Mouse (Mus musculus): ENCODE results near the gene Mrgprf. TPM values are rescaled to one million over a fixed set of nuclear protein-coding genes. Genes with fewer than 3 reads are reported as not detected.

Mrgprf gene
- total and polyA plus RNA-seq, 3 experiments: not detected

- TF ChIP-seq GABPA (IDR thresholded peaks at IDR 0.05; ENCODE audit: low read depth, low read length): no peak
- TF ChIP-seq TCF12 (IDR thresholded peaks at IDR 0.05; ENCODE audit: low read depth, low read length): no peak
- TF ChIP-seq CTCF (IDR thresholded peaks at IDR 0.05 in 2 of 3, conservative IDR thresholded peaks at IDR 0.05 in 1 of 3; ENCODE audit: control insufficient read depth in 1 of 3, insufficient read depth in 1 of 3, low read depth in 2 of 3, low read length in 3 of 3, poor library complexity in 1 of 3, severe bottlenecking in 1 of 3): no peak
Observed at GRCm38 (mm10) chr7:145275488-145275887, 25.1 kb upstream of the Mrgprf start (continued).

GRCm38 (mm10) chr7:145281396-145281795 lies 19.2 kb upstream of the Mrgprf start:
- Histone ChIP-seq H3K36me3 (ENCODE audit: control insufficient read depth in 1 of 2, insufficient read depth in 2 of 2, low read length in 2 of 2) (no peaks in the 10 kb centered on the region; a peak in 1 of 4 replicates), H3K27me3 (ENCODE audit: control insufficient read depth in 1 of 2, insufficient read depth in 2 of 2, low read length in 2 of 2) (no peaks in the 10 kb centered on the region), H3K79me2 (ENCODE audit: control insufficient read depth, insufficient read depth, low read length, poor library complexity) (peaks cover 2% of the 10 kb centered on the region), H3K9me3 (replicated peaks; ENCODE audit: insufficient read depth, low read length) (no peaks in the 10 kb centered on the region), H3K4me3 (ENCODE audit: control insufficient read depth in 1 of 2, insufficient read depth in 1 of 2, low read depth in 2 of 2, low read length in 2 of 2) (no peak overlapping the region), H3K4me1 (ENCODE audit: control insufficient read depth in 1 of 2, insufficient read depth in 2 of 2, low read length in 2 of 2) (peaks cover 0 to 10% of the 10 kb centered on the region in 2 experiments; a peak in 3 of 4 replicates), H3K9ac (ENCODE audit: control insufficient read depth, low read depth, low read length, poor library complexity, severe bottlenecking) (no peak overlapping the region), H3K27ac (ENCODE audit: control insufficient read depth, low read depth, low read length) (no peak overlapping the region)
- TF ChIP-seq ZC3H11A (IDR thresholded peaks at IDR 0.05; ENCODE audit: low read depth, low read length): no peak
- TF ChIP-seq MYC (IDR thresholded peaks at IDR 0.05; ENCODE audit: low read depth, low read length): no peak
- DNase-seq (ENCODE audit: low read depth, low spot score): no peak

DNA sequence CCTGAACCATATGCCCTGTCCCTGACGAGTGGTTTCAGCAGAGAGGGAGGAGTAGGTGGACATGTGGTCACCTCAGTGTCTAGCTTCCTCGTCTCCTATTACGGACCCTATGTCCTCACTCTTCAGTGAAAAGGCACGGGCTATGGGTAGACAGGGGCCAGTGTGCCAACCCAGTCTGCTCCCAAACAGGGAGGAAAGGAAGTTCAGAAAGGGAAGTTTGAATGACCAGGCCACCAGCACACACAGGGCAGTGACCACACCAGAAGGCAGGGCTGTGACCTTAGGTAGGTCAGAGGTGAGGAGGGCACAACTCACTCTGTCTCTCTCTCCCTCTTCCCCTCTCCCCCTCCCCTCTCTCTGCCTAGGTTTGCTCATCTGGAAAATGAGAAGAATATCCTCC lies 17.6 kb upstream of the Mrgprf start:
- peaks cover 0 to 14% of the 10 kb centered on the region in 2 experiments; a peak in 3 of 4 replicates for H3K4me1 ChIP-seq (ENCODE audit: control insufficient read depth in 1 of 2, insufficient read depth in 2 of 2, low read length in 2 of 2)
- no peaks in the 10 kb centered on the region for H3K27me3 ChIP-seq (ENCODE audit: control insufficient read depth in 1 of 2, insufficient read depth in 2 of 2, low read length in 2 of 2)
- peak overlapping the region; percentile 78 to 100 for H3K4me3 ChIP-seq (ENCODE audit: control insufficient read depth in 1 of 2, insufficient read depth in 1 of 2, low read depth in 2 of 2, low read length in 2 of 2)
- TF ChIP-seq CHD2 (IDR thresholded peaks at IDR 0.05; ENCODE audit: low read length) (no peak), MAZ (IDR thresholded peaks at IDR 0.05; ENCODE audit: low read depth, low read length) (peak; percentile 24; the same call in 1 of the 2 replicates), MXI1 (IDR thresholded peaks at IDR 0.05; ENCODE audit: low read depth, low read length) (no peak), BHLHE40 (IDR thresholded peaks at IDR 0.05; ENCODE audit: borderline replicate concordance, low read depth, low read length) (no peak)
- H3K36me3 ChIP-seq (ENCODE audit: control insufficient read depth in 1 of 2, insufficient read depth in 2 of 2, low read length in 2 of 2): peaks cover 0 to 2% of the 10 kb centered on the region in 2 experiments; a peak in 1 of 4 replicates
- H3K79me2 ChIP-seq (ENCODE audit: control insufficient read depth, insufficient read depth, low read length, poor library complexity): peaks cover 2% of the 10 kb centered on the region
- no peak for DNase-seq (ENCODE audit: low read depth, low spot score)
- H3K27ac ChIP-seq (ENCODE audit: control insufficient read depth, low read depth, low read length): no peak overlapping the region
- H3K9me3 ChIP-seq (replicated peaks; ENCODE audit: insufficient read depth, low read length): no peaks in the 10 kb centered on the region
- peak overlapping the region; percentile 61 for H3K9ac ChIP-seq (ENCODE audit: control insufficient read depth, low read depth, low read length, poor library complexity, severe bottlenecking)

DNA sequence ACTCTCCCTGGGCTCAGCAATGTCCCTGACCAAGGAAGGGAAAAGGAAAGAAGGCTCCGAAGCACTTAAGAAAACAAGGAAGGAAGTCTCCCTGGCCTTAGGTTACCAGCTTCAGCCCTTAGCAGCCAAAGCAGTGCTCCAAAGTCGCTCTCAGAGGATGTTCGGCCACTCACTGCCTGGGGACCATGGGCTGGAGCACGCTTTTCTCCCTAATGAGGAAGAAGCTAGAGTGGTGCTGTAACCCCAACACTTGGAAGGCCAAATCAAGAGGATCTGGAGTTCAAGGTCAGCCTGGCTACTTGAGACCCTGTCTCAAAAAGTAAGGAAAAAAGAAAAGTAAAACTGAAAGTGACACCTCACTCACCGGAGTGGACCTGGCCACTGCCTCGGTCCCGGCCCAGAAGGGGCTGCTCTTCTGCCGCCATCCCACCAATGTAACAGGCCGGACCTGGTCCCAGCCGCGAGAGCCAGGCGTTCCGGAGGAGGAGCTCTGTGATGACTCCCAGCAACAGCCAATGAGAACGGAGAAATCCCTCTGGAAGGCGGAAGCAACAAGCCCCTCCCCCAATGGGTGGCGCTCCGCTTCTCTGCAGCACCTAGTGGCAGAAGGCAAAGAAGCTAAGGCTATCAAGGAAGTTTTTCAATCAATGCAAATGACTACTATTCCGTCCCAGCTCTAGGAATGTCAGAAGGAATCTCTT lies 17.0 kb upstream of the Mrgprf start, which contains the start of gene Tpcn2:
Gene Tpcn2 (minus strand): TSS at position 525 of the 701 bp plus-strand sequence.
- Histone ChIP-seq H3K9me3 (replicated peaks; ENCODE audit: insufficient read depth, low read length) (no peaks in the 10 kb centered on the region), H3K4me1 (ENCODE audit: control insufficient read depth in 1 of 2, insufficient read depth in 2 of 2, low read length in 2 of 2) (peaks cover 0 to 14% of the 10 kb centered on the region in 2 experiments; a peak in 3 of 4 replicates), H3K27ac (ENCODE audit: control insufficient read depth, low read depth, low read length) (no peak within 1 kb of the TSS), H3K4me3 (ENCODE audit: control insufficient read depth in 1 of 2, insufficient read depth in 1 of 2, low read depth in 2 of 2, low read length in 2 of 2) (peak within 1 kb of the TSS; percentile 78 to 100), H3K36me3 (ENCODE audit: control insufficient read depth in 1 of 2, insufficient read depth in 2 of 2, low read length in 2 of 2) (peaks cover 0 to 2% of the 10 kb centered on the region in 2 experiments; a peak in 1 of 4 replicates), H3K27me3 (ENCODE audit: control insufficient read depth in 1 of 2, insufficient read depth in 2 of 2, low read length in 2 of 2) (no peaks in the 10 kb centered on the region), H3K9ac (ENCODE audit: control insufficient read depth, low read depth, low read length, poor library complexity, severe bottlenecking) (peak within 1 kb of the TSS; percentile 61), H3K79me2 (ENCODE audit: control insufficient read depth, insufficient read depth, low read length, poor library complexity) (peaks cover 2% of the 10 kb centered on the region)
- peak; percentile 96 for DNase-seq (ENCODE audit: low read depth, low spot score)
- TF ChIP-seq POLR2A (IDR thresholded peaks at IDR 0.05; ENCODE audit: control insufficient read depth in 1 of 2, insufficient read depth in 1 of 2, low read depth in 1 of 2, low read length in 2 of 2, poor library complexity in 1 of 2) (peak; percentile 33 to 69; a peak in 1 of 4 replicates), ZMIZ1 (IDR thresholded peaks at IDR 0.05; ENCODE audit: low read depth, low read length) (no peak), ELF1 (IDR thresholded peaks at IDR 0.05; ENCODE audit: low read depth, low read length) (peak; percentile 86), RAD21 (IDR thresholded peaks at IDR 0.05; ENCODE audit: low read depth, low read length) (no peak), GATA1 (IDR thresholded peaks at IDR 0.05; ENCODE audit: low read depth, low read length) (no peak), MYB (IDR thresholded peaks at IDR 0.05; ENCODE audit: low read depth, low read length) (no peak), CTCF (IDR thresholded peaks at IDR 0.05 in 2 of 3, conservative IDR thresholded peaks at IDR 0.05 in 1 of 3; ENCODE audit: control insufficient read depth in 1 of 3, insufficient read depth in 1 of 3, low read depth in 2 of 3, low read length in 3 of 3, poor library complexity in 1 of 3, severe bottlenecking in 1 of 3) (peak in 2 of 3 experiments; percentile 18 to 35; a peak in 1 of 6 replicates), TBP (IDR thresholded peaks at IDR 0.05; ENCODE audit: low read depth, low read length) (peak; percentile 27; the same call in 1 of the 2 replicates), MAZ (IDR thresholded peaks at IDR 0.05; ENCODE audit: low read depth, low read length) (peak; percentile 12; the same call in 1 of the 2 replicates), USF2 (IDR thresholded peaks at IDR 0.05; ENCODE audit: borderline replicate concordance in 1 of 2, insufficient read depth in 1 of 2, low read depth in 1 of 2, low read length in 2 of 2) (no peak), KAT2A (conservative IDR thresholded peaks at IDR 0.05; ENCODE audit: low read depth, low read length) (no peak), TCF12 (IDR thresholded peaks at IDR 0.05; ENCODE audit: low read depth, low read length) (no peak), HCFC1 (IDR thresholded peaks at IDR 0.05; ENCODE audit: low read depth, low read length) (peak; percentile 51; the same call in 1 of the 2 replicates), SMC3 (IDR thresholded peaks at IDR 0.05; ENCODE audit: low read depth, low read length) (no peak), NELFE (IDR thresholded peaks at IDR 0.05; ENCODE audit: low read depth, low read length) (peak; percentile 74), GABPA (IDR thresholded peaks at IDR 0.05; ENCODE audit: low read depth, low read length) (no peak)
